In genomic region chr16:53598140-53598539, GRCm38 (mm10) we compare ENCODE assay signal across 16 mouse cellular contexts.
"Had no signal": no experiment of that assay in that cellular context is flagged by ENCODE, and none has a peak within 500 bp of the region (broad histone marks: within the 10 kb centered on the region; RNA-seq: fewer than 3 reads in every experiment).

No protein-coding gene starts in this region.

- H3K4me1 ChIP-seq: neural tube, embryonic 13.5 days; neural tube, embryonic 15.5 days; stomach, embryonic 15.5 days had no signal

- H3K9ac ChIP-seq: neural tube, embryonic 13.5 days; neural tube, embryonic 15.5 days; stomach, embryonic 15.5 days had no signal

- H3K9me3 ChIP-seq: neural tube, embryonic 13.5 days; neural tube, embryonic 15.5 days; stomach, embryonic 15.5 days had no signal

- H3K36me3 ChIP-seq: neural tube, embryonic 13.5 days; neural tube, embryonic 15.5 days; stomach, embryonic 15.5 days had no signal

- H3K27ac ChIP-seq: neural tube, embryonic 13.5 days; neural tube, embryonic 15.5 days; stomach, embryonic 15.5 days; stomach, postnatal 0 days had no signal

- DNase-seq: retina, postnatal 1 day; right cerebral cortex, adult 18-20 months; right cerebral cortex, postnatal 14 days; right cerebral cortex, postnatal 25 days; right cerebral cortex, postnatal 4 days; spleen, adult 18-20 months; thymus, adult 18-20 months; thymus, adult 2 months; thymus, postnatal 14 days; thymus, postnatal 25 days; thymus, postnatal 36 days; thymus, postnatal 4 days had no signal

- H3K4me3 ChIP-seq: neural tube, embryonic 13.5 days; neural tube, embryonic 15.5 days; stomach, embryonic 15.5 days had no signal

- H3K4me2 ChIP-seq: neural tube, embryonic 13.5 days; neural tube, embryonic 15.5 days; stomach, embryonic 15.5 days had no signal

- H3K27me3 ChIP-seq: neural tube, embryonic 13.5 days; neural tube, embryonic 15.5 days; stomach, embryonic 15.5 days had no signal
